Mouse (Mus musculus): ENCODE data around the gene Fbxl16. TPM values are rescaled to one million over a fixed set of nuclear protein-coding genes. Genes with fewer than 3 reads are reported as not detected.
A peak's percentile ranks its signal among the peaks of the same experiment; 100 is the strongest.

Fbxl16 gene
- total RNA-seq, 2 experiments from 2014 or later = 0.93 to 1.2 TPM

DNA sequence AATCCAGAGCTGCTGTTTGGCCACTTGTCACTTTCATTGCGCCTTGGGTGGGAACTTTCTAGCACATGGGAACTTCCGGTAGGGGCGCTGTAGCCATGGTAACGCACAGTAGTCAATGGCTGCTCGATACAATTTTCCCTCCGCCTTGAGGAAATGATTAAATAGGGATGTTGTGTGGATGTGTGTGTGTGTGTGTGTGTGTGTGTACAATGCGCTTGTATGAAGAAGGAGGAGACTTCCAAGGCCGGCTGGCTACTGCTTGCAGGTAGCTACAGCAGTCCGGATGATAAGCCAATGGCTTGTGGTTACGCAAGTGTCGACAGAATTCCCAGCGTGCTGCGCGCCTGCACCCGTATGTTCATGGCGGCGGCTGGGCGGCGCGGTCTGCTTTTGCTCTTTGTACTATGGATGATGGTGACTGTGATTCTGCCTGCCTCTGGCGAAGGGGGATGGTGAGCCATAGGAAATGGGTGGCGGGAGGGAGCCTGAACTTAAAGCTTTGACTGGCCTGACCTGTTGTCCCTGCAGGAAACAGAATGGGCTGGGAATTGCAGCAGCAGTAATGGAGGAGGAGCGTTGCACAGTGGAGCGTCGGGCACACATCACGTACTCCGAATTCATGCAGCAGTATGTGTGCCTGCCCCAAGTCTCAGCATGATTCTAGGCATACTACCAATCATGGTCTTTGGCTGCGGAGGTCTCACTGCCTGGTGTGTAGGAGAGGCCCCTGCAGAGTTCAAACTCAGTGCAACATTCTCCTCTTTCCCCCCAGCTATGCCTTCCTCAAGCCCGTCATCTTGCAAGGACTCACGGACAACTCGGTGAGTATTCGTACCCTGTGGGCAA is 20.1 kb downstream of the Fbxl16 start, which contains the start of gene Jmjd8:
Jmjd8 (plus strand) TSS at position 156 of the 846 bp plus-strand sequence.
- DNase-seq = peak; percentile 78

DNA sequence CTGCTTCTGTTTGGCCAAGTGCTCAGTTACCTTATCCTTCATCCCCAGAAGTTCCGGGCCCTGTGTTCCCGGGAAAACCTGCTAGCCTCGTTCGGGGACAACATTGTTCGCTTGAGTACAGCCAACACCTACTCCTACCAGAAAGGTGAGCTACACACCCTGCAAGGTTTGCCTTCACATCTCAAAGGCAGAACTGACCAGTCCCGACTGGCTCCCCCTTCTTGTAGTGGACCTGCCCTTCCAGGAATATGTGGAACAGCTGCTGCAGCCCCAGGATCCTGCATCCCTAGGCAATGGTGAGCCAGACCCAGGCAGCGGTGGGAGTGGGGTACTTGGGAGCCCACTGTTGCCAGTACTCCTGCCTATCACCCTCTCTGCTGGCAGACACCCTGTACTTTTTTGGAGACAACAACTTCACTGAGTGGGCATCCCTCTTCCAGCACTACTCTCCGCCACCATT is 20.7 kb downstream of the Fbxl16 start:
- DNase-seq = no peak

DNA sequence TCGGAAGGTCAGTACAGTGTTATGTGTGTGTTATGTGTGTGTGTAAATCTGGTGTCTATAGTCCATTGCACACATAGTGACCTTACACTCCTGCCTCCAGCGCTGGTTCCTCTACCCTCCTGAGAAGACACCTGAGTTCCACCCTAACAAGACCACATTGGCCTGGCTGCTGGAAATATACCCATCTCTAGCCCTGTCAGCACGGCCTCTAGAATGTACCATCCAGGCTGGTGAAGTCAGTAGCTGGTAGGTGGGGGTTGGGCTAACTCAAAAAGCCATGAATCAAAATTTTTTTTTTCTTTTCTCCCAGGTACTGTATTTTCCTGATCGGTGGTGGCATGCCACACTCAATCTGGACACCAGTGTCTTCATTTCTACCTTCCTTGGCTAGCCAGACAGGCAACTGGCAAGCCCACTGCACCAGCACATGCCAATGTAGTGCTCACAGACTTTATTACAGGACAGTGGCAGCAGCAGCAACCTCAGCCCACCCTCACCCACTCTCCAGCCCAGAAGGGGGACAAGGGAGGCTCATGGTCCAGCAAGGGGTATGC is 21.4 kb downstream of the Fbxl16 start:
- no peak for DNase-seq

DNA sequence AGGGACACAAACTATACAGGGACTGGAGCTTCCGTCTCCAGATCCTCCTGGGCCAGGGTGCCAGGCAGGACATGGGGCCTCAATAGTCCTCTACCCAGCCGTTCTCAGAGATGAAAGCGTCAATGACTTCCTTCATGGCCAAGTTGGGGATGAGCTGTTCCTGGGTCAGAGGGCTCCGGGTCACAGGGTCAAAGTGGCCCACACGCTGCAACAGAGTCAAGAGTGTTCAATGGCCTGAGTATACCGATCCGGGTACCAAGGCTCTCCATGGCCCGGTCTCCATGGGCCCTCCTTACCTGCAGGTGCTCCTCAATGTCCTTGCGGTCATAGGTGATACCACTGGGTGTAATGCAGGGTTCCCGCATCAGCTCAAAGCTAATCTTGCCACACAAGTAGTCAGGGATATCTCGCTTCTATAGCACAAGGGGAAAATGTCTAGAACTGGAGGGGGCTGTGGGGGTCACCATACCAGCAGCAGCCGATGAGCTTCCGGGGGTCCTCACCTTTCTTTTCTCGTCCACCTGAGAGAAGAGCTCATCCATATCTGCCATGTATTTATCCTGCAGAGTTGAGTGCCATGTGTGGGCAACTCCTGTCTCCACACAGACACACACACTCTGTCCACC is 22.0 kb downstream of the Fbxl16 start:
- no peak for DNase-seq

DNA sequence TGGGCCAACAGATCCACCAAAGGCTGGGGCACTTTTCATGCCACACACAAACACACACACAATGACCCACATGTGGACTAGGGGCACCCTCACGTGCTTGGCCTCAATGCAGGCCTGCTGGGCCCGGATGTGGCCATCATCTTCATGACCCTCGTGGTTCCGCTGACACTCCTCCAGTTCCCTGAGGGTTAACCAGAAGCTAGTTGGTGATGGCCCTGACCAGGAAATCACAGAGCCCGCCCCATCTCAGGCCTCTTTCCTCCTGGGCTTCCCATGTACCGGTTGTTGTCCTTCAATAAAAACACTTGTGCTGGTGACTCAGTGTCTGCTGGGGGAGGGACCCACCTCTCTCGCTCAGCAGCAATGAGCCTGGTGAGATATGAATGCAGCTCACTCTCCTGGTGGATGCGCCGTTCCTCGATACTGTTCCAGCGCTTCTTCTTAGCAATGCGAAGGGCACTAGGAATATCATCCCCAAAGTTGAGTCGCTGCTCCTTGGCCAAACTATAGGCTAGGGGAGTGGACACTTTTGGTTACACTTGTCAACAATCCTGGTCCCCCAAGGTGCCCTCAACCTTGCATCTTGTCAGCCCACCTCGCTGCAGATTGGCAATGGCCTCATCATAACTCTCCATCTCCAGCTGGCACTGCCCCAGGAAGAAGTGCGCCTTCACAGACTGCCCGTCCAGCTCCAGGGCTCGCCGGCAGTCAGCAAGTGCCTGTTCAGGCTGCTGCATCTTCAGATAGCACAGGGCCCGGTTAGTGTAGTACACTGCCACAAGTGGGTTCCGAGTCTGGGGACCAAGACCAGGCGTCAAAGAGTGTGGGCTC is 22.8 kb downstream of the Fbxl16 start:
- DNase-seq = peak; percentile 47

DNA sequence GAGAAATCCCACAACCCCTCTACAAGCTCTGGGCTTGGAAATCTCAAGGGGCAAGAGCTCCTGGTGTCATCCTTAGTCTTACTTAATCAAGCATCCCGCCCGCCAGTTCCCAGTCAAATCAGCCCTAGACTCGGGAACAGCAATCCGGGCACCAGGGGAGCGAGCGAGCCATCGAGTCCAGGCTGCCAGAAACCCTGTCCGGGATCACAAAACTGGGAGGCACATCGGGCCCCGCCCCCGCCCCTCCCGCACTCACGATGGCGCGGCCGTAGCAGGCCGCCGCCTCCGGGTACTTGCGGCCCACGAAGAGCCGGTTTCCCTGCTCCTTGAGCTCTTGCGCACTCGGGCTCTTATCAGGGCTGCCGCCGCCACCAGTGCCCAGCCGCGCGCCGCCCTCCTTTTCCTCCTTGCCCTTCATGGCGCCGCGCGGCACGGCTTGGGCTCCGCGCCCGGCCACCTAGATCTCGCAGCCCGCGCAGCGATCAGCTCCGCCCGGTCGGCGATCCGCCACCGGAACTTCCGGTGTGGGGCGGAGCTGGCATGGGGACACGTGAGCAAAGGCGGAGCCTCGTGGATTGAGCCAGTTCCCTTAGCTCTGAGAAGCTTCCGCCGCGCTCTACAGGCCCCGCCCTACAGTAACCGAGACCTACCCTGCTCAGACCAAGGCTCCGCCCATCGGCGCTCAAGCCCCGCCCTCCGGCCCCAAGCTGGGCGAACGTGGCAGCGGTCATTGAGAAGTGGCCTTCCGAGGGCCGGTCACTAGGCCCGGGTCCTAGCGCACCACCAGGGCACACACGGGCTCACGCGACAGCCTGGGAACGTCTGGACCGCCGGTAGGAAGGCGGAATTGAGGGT is 23.8 kb downstream of the Fbxl16 start:
- peak; percentile 100 for DNase-seq

DNA sequence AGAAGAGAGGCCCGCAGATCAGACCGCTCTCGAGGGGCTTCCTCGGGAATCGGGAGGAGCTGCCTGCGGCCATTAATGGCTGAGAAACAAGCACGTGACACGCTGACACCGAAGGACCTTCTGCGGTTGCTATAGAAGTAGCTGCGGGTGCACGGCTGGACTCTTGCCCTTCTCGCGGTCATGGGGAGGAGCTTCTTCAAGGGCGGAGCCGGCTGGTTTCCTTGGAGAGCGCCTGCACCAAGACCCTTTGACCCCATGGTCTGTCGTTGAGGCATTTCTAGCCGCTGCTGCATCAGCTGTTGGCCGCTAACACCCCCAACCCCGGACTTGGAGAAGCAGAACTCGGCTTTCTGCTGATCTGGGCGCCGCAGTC is 24.4 kb downstream of the Fbxl16 start, which contains the start of gene Stub1:
Stub1 (minus strand) TSS at position 114 of the 373 bp plus-strand sequence.
- peak; percentile 94 for DNase-seq

DNA sequence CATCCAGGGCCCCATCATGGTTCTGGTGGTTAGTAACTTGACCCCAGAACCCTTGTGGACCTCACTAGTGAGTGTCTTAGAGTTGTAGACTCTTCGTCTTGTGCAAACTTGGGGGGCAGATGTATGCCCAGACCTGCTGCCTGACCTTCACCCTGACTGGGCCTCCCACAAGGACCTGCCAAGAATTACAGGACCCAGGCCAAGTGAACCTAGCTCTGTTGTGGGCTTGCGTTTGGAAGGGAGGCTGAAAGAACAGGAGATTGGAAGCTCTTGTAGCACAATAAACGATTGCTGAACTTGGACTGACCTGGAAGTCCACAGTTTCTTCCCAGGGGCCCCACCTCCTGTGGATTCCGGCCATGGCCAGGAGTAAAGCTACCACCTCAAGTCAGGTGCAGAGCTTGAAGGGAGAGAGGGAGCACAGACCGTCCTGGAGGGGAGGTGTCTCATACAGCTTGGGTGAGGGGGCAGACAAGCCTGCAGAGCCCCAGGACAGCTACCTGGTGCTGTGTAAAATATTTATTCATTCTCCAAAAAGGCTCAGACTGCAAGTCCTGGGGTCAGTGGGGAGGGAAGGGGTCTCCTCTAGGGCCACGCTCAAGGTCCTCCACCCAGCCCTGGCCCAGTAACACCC is 25.2 kb downstream of the Fbxl16 start:
- peak; percentile 49 for DNase-seq

DNA sequence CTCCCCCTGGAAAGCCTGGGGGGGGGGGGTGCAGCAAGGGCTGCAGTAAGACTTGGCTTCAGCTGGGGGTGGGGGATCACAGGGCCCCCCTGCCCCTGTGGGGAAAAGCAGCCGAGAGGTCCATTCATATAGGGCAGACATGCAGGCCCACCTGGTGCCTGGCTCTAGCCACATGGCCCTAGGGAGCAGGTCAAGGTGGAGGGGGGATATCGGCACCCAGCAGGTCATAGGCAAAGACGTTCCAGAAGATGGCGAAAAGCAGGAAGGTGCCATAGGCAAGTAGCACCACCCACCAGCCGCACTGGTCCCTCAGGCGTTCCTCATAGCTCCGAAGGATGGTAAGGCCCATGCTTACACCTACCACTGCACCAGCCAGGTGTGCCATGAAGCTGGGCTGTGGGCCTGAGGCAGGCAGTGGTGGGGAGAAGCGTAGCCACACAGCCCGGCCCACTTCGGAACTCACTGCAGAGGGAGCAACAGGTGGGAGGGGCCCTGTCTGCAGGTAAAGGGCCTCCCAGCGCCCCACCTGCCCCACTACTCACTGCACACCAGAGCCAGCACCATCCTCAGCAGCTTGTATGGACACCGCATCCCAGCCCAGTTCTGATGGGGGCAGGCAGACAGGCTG is 25.8 kb downstream of the Fbxl16 start:
- DNase-seq = no peak

DNA sequence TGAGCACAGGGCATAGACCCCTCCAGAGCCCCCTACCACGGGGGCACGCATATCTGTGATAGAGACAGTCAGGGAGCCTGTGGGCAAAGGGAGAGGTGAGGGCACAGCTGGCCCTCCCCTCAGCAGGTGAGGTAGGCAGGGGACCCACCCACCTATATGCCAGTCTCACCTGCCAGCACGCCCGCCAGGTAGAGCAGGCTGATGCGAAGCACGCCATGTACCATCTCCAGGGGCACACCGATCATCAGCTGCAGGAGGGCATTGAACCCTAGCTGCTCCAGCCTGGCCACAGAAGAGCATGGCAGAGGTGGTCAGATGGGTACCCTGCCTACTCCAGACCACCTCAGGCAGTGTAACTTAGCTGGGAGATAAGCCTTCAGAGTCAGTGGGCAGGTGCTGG is 26.4 kb downstream of the Fbxl16 start:
- no peak for DNase-seq

DNA sequence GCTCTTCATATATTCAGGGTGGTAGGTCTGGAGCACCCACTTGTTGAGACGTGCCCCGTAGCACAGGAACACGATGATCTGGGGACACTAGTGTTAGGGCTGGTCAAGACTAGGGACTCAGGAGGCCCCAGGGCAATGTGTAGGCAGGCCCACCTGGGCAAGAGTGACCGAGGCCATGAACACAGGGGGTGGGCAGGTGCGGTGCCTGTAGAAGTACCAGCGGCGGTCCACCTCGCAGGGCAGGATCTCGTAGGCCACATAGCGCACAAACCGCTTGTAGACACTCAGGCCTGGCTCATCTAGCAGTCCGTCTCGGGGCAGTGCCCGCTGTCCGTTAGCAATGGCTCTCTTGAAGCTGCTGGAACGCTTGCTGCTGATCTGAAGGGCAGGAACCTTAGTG is 26.9 kb downstream of the Fbxl16 start:
- no peak for DNase-seq

DNA sequence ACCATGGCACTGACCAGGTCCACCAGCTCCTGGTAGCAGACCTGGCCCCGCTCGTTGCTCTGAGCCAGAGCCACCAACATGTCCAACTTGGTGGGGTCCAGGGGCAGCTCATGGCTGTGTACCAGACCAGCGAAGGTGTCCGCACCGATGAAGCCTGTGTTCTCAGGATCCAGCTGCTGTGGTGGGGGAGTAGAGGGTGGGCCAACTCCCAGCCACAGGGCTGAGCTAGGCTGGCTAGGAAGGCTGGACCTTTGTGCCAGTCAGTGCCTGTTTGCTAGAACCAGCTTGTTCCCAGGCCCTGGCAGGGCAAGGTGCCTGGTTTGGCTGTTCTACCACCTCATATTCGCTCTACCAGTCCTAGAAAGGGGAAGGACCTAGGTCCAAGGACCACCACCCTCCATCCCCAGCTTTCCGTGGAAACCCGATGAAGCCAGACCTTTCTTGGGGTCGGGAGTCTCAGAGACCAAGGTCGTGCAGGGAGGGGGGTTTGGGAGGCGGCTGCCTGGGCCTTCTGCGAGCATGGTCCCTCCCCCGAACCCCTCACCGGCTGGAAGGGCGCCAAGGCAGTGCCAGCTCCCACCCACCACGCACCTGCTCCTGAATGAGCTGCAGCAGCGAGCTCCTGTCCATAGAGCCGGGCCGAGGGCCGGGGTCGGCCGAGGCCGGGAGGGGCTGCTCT is 27.7 kb downstream of the Fbxl16 start:
- no peak for DNase-seq

DNA sequence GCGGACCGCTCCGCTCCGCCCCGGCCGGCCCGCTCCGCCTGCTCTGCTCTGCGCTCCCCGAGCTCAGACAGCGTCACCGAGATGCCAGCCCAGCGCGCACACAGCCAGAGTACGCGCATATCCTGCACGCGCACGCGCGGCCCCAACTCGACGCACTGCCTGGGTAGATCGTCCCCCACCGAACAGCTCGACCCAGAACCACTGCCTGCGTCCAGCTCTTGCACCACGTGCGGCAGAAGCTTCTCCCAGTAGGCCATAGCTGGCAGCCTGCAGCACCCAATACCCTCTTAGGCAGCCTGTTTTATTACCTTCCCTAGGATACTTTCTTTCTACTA is 28.2 kb downstream of the Fbxl16 start, which contains the start of gene Rhbdl1:
Rhbdl1 (minus strand) TSS at position 220 of the 335 bp plus-strand sequence.
- DNase-seq = peak; percentile 79

DNA sequence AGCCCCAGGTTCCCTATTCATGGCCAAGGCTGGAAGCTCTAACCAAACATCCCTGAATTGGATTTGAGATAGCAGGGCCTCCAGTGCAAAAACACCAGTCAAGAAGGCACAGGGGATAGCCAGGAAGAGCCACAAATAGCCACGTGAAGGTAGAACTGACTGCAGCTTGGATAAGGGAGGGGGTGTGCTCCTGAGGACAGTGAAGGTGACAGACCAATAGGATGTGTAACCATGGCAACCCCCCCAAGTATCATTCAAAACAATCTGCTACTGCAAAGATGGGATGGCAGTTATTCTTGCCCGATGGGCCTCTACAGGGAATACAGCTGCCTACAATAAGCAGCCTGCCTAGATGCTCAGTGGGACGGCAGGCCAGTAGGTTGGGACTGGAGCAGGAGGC is 28.6 kb downstream of the Fbxl16 start:
- no peak for DNase-seq

DNA sequence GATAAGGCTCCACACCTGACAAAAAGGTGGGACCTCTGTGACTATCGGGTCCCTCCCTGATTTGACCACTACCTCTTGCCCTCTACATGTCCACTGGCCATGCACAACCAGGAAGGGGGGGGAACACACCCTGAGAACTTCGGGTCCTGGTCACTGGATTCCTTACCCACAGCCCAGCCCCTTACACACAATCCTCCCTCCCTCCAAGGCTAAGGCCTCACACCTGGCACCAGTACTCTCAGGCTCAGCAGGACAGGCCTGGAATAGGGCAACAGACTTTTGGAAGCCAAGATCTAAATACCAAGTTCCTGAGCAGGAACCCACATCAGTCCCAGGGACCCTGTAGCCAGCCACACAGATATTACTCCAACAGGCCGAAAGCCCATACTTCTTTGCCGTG is 30.0 kb downstream of the Fbxl16 start:
- DNase-seq = no peak

DNA sequence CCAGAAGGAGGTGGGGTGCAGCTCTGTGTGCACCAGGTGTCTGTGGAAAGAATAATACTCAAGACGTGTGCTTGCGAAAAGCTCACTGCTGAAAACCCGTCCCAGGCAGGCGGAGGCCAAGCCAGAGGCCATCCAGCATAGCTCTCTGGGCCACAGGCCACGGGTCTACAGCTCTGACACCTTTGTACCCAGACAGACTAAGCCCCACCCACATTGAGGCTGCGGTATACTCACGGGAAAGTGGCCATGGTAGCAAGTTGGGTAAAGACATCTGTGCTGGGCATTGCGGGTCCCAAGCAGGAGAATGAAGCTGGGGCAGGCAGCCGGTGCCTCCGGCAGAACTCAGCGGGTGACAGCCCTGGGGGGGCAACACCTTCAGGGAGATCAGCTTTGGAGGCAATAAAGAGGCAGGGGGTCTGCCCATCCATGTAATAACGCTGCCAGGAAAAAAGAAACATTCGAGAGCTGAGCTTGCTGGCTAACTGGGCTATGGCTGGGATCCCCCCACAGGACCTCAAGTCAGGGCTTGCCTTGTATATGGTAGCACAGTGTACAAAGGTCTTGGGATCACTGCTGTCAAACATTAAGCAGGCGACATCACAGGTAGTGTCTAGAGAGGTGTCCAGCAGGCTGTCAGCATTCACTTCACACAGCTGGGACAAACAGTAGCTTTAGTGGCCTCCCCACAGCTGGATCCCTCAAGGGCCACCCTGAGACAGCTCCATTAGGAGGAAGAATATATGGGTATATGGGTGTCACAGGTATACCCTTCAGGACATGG is 30.8 kb downstream of the Fbxl16 start:
- no peak for DNase-seq

DNA sequence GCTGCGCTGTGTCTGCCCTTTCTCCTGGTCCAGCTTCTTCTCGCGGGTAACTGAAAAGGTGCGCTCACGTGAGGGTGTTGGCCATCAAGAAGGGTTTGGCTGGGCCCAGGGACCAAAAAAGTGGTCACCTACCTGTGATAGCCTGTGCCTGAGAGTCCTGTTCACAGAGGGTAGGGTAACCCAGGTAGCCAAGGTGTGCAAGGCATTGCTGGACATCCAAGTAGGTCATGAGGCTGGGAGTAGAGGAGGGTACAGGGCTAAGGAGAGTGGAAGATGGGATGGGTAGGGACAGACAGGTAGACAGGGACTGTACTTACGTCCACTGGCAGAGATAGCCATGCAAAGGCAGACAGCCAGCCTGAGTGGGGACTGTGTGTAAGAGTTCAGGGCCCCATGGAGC is 31.6 kb downstream of the Fbxl16 start:
- DNase-seq = no peak

DNA sequence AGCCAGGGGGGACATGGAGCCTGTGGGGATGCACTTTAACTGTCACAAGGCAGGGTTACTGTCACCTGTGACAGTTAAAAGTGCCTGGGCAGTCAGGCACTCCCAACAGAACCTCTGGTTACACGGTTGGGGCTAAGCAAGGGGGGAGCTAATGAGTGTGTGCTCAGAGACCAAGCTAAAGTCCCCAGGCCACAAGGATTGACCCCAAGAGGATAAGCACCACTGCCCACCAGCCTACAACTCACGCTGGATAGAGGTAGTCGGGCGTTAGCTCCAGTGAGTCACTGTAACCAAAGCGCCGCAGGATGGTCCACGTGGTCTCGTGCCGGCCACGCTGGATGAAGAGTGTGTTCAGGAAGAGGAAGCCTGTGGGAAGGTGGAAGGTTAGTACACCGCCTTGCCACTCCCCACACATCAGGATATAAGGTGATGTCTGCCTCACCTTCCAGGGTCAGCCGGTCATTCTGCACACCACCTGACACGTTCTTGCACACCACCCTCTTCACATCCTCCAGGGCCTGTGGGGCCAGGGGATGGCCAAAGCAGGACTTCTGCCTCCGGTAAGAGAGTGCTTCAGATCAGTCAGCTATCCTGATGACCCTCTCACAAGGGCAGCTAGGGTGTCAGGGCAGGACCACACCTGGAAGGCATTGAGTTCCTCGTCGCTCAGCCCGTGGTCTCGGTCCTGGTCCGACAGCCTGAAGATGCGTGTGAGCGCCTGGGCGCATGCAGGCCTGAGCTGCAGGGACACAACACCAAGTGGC is 32.4 kb downstream of the Fbxl16 start, which contains the start of gene Gm20683:
Gm20683 (minus strand) TSS at position 647 of the 764 bp plus-strand sequence.
- no peak for DNase-seq
